Mouse (Mus musculus): ENCODE results near the gene Fam149a. TPM values are rescaled to one million over a fixed set of nuclear protein-coding genes. Genes with fewer than 3 reads are reported as not detected.
"Not testable (repeated sequence)": the region's sequence is repeated elsewhere in the genome, so short reads cannot be mapped to it uniquely, and the experiment has no call there.

Fam149a gene
- polyA plus RNA-seq, 1 experiment from 2014 or later = 15.8 TPM

- Histone ChIP-seq H3K4me3 (ENCODE audit: low read depth, low read length) (no peak overlapping the region), H3K36me3 (ENCODE audit: control insufficient read depth, insufficient read depth, low read length) (peaks cover 31% of the 10 kb centered on the region), H3K4me1 (replicated peaks; ENCODE audit: control insufficient read depth, insufficient read depth, low read length) (no peaks in the 10 kb centered on the region), H3K27me3 (replicated peaks; ENCODE audit: control insufficient read depth, insufficient read depth, low read length) (no peaks in the 10 kb centered on the region), H3K9ac (ENCODE audit: low read length) (no peak overlapping the region), H3K9me3 (ENCODE audit: control insufficient read depth, low read length) (no peaks in the 10 kb centered on the region), H3K4me2 (ENCODE audit: low read length) (no peak overlapping the region), H3K27ac (ENCODE audit: low read depth) (no peak overlapping the region)
- ATAC-seq (replicated peaks; ENCODE audit: low FRiP score, low TSS enrichment, low read depth) = peak; percentile 53; the same call in 1 of the 2 replicates
- WGBS = 19% methylated on average over 6 of the region's 6 CpGs
- DNase-seq (ENCODE audit: low spot score) = peak; percentile 92
These were observed 37.1 kb downstream of the Fam149a start for GRCm38 (mm10) chr8:45345031-45345430.

DNA sequence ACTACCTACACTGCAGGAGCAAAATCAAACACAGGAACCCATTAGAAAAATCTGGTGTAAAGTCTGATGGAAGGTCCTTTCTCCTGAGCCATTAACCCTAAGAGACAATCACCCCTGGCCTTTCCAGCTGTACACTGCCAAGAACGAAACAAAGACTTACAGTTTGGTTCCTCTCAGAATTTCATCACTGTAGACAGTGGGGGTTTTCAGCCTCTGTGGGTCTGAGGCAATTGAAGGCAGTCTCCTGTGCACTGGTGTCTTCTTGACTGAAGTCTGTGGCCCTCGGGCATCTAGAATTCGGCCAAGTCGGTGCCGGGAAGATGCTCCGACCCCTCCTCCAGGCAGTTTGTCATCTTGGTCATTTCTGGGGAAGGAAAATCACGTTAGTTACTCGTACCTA, 37.8 kb downstream of the Fam149a start:
- ATAC-seq (replicated peaks; ENCODE audit: low FRiP score, low TSS enrichment, low read depth) (no peak), DNase-seq (ENCODE audit: low spot score) (peak; percentile 23)
- no peaks in the 10 kb centered on the region for H3K9me3 ChIP-seq (ENCODE audit: control insufficient read depth, low read length)
- no peak overlapping the region for H3K27ac ChIP-seq (ENCODE audit: low read depth)
- no peaks in the 10 kb centered on the region for H3K4me1 ChIP-seq (replicated peaks; ENCODE audit: control insufficient read depth, insufficient read depth, low read length)
- 92% methylated on average over 8 of the region's 8 CpGs for WGBS
- H3K27me3 ChIP-seq (replicated peaks; ENCODE audit: control insufficient read depth, insufficient read depth, low read length) = no peaks in the 10 kb centered on the region
- H3K36me3 ChIP-seq (ENCODE audit: control insufficient read depth, insufficient read depth, low read length) = peaks cover 35% of the 10 kb centered on the region
- H3K4me2 ChIP-seq (ENCODE audit: low read length) = no peak overlapping the region
- H3K4me3 ChIP-seq (ENCODE audit: low read depth, low read length) = no peak overlapping the region
- no peak overlapping the region for H3K9ac ChIP-seq (ENCODE audit: low read length)

GRCm38 (mm10) chr8:45341630-45342628, 40.2 kb downstream of the Fam149a start:
- no peak overlapping the region for H3K4me2 ChIP-seq (ENCODE audit: low read length)
- no peak overlapping the region for H3K4me3 ChIP-seq (ENCODE audit: low read depth, low read length)
- no peaks in the 10 kb centered on the region for H3K27me3 ChIP-seq (replicated peaks; ENCODE audit: control insufficient read depth, insufficient read depth, low read length)
- H3K9ac ChIP-seq (ENCODE audit: low read length) = no peak overlapping the region
- ATAC-seq (replicated peaks; ENCODE audit: low FRiP score, low TSS enrichment, low read depth) = no peak
- WGBS = 73% methylated on average over 12 of the region's 12 CpGs
- no peaks in the 10 kb centered on the region for H3K9me3 ChIP-seq (ENCODE audit: control insufficient read depth, low read length)
- no peaks in the 10 kb centered on the region for H3K4me1 ChIP-seq (replicated peaks; ENCODE audit: control insufficient read depth, insufficient read depth, low read length)
- peaks cover 35% of the 10 kb centered on the region for H3K36me3 ChIP-seq (ENCODE audit: control insufficient read depth, insufficient read depth, low read length)
- DNase-seq (ENCODE audit: low spot score) = peak; percentile 40
- H3K27ac ChIP-seq (ENCODE audit: low read depth) = peak overlapping the region; percentile 22; the same call in 1 of the 2 replicates

DNA sequence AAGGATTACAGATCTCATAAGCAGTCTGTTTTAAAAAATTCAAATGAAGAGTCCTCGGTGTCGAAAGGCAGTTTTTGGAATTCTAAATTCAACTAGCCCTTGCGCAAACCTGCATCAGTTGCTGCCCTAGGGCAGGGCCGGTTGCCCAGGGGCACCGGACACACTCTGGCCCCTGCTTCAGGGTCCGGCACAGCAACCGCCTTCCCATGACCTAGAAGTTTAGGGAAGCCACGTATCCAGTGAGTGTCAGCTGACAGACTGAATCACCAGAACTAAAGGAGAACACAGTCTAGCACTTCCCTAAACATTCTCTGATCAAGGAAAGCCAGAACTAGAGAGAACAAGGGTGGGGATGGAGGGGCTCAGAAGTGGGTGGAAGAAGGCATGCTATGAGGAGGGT, 48.6 kb downstream of the Fam149a start:
- peak overlapping the region; percentile 63 for H3K4me2 ChIP-seq (ENCODE audit: low read length)
- H3K9ac ChIP-seq (ENCODE audit: low read length) = peak overlapping the region; percentile 49
- ATAC-seq (replicated peaks; ENCODE audit: low FRiP score, low TSS enrichment, low read depth) = no peak
- H3K27ac ChIP-seq (ENCODE audit: low read depth) = no peak overlapping the region
- H3K4me3 ChIP-seq (ENCODE audit: low read depth, low read length) = peak overlapping the region; percentile 55
- H3K27me3 ChIP-seq (replicated peaks; ENCODE audit: control insufficient read depth, insufficient read depth, low read length) = 0 out of 2 replicates have a peak, but pooled peaks cover 3% of the 10 kb centered on the region
- H3K9me3 ChIP-seq (ENCODE audit: control insufficient read depth, low read length) = no peaks in the 10 kb centered on the region
- no peaks in the 10 kb centered on the region for H3K36me3 ChIP-seq (ENCODE audit: control insufficient read depth, insufficient read depth, low read length)
- DNase-seq (ENCODE audit: low spot score) = no peak
- WGBS = 9% methylated on average over 8 of the region's 8 CpGs
- H3K4me1 ChIP-seq (replicated peaks; ENCODE audit: control insufficient read depth, insufficient read depth, low read length) = no peaks in the 10 kb centered on the region

GRCm38 (mm10) chr8:45332685-45333409, 49.2 kb downstream of the Fam149a start, which contains the start of gene Cyp4v3:
Gene Cyp4v3, minus strand, starts transcription at chr8:45333216.
- 1% methylated on average over 44 of the region's 44 CpGs for WGBS
- no peak within 1 kb of the TSS for H3K27ac ChIP-seq (ENCODE audit: low read depth)
- peak; percentile 80 for DNase-seq (ENCODE audit: low spot score)
- no peaks in the 10 kb centered on the region for H3K4me1 ChIP-seq (replicated peaks; ENCODE audit: control insufficient read depth, insufficient read depth, low read length)
- H3K36me3 ChIP-seq (ENCODE audit: control insufficient read depth, insufficient read depth, low read length) = no peaks in the 10 kb centered on the region
- H3K9ac ChIP-seq (ENCODE audit: low read length) = peak within 1 kb of the TSS; percentile 49
- ATAC-seq (replicated peaks; ENCODE audit: low FRiP score, low TSS enrichment, low read depth) = peak; percentile 77
- peak within 1 kb of the TSS; percentile 55 for H3K4me3 ChIP-seq (ENCODE audit: low read depth, low read length)
- H3K27me3 ChIP-seq (replicated peaks; ENCODE audit: control insufficient read depth, insufficient read depth, low read length) = 0 out of 2 replicates have a peak, but pooled peaks cover 3% of the 10 kb centered on the region
- no peaks in the 10 kb centered on the region for H3K9me3 ChIP-seq (ENCODE audit: control insufficient read depth, low read length)
- H3K4me2 ChIP-seq (ENCODE audit: low read length) = peak within 1 kb of the TSS; percentile 63

- DNase-seq (ENCODE audit: low spot score) (peak; percentile 38), ATAC-seq (replicated peaks; ENCODE audit: low FRiP score, low TSS enrichment, low read depth) (no peak)
- no peak overlapping the region for H3K4me2 ChIP-seq (ENCODE audit: low read length)
- H3K4me3 ChIP-seq (ENCODE audit: low read depth, low read length) = no peak overlapping the region
- H3K9ac ChIP-seq (ENCODE audit: low read length) = no peak overlapping the region
- 0 out of 2 replicates have a peak, but pooled peaks cover 3% of the 10 kb centered on the region for H3K27me3 ChIP-seq (replicated peaks; ENCODE audit: control insufficient read depth, insufficient read depth, low read length)
- H3K36me3 ChIP-seq (ENCODE audit: control insufficient read depth, insufficient read depth, low read length) = no peaks in the 10 kb centered on the region
- no peaks in the 10 kb centered on the region for H3K4me1 ChIP-seq (replicated peaks; ENCODE audit: control insufficient read depth, insufficient read depth, low read length)
- 73% methylated on average over 3 of the region's 3 CpGs for WGBS
- no peak overlapping the region for H3K27ac ChIP-seq (ENCODE audit: low read depth)
- H3K9me3 ChIP-seq (ENCODE audit: control insufficient read depth, low read length) = no peaks in the 10 kb centered on the region
These were observed 51.2 kb downstream of the Fam149a start for GRCm38 (mm10) chr8:45330856-45331255.

DNA sequence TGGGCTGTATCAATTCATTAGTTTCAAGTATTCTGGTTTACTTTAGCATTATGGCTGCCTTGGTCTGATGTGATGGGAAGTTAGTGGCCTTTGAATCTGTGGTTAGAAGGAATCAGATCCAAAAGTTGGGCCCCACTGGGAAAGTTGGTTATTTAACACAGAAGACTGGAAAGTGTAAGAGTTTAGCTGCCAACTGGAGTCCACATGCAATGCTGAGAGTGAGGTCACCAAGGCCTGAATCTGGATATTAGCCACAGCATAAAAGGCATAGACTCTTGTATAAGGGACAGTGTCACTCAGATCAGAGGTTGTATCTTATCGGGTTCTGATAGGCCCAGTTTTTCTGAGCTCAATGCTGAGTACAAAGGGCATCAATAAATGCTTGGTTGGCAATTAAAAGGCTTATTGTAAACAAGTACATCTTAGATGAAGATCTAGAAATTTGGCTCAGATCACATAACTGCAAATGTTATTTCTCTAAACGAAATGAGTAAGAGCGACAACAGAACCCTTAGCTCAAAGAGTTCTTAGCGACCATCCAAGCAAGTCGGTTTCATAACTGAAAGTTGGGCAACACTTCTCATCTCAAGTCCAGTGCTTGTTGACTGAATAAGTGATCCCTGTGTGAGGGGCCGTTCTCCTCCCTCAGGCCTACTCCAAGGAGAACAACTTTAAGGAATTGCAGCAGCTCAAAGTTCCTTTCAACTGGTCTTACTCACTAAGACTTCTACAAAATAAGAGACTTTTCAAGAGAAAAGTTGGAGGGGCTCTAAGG, 52.7 kb downstream of the Fam149a start:
- peak; percentile 29 for DNase-seq (ENCODE audit: low spot score)
- Histone ChIP-seq H3K4me2 (ENCODE audit: low read length) (no peak overlapping the region), H3K36me3 (ENCODE audit: control insufficient read depth, insufficient read depth, low read length) (no peaks in the 10 kb centered on the region), H3K4me1 (replicated peaks; ENCODE audit: control insufficient read depth, insufficient read depth, low read length) (no peaks in the 10 kb centered on the region), H3K9ac (ENCODE audit: low read length) (no peak overlapping the region), H3K27me3 (replicated peaks; ENCODE audit: control insufficient read depth, insufficient read depth, low read length) (0 out of 2 replicates have a peak, but pooled peaks cover 3% of the 10 kb centered on the region), H3K9me3 (ENCODE audit: control insufficient read depth, low read length) (no peaks in the 10 kb centered on the region), H3K27ac (ENCODE audit: low read depth) (no peak overlapping the region), H3K4me3 (ENCODE audit: low read depth, low read length) (no peak overlapping the region)
- WGBS = 90% methylated on average over 6 of the region's 6 CpGs
- ATAC-seq (replicated peaks; ENCODE audit: low FRiP score, low TSS enrichment, low read depth) = no peak

- not testable (repeated sequence) for H3K27me3 ChIP-seq (replicated peaks; ENCODE audit: control insufficient read depth, insufficient read depth, low read length); H3K4me1 ChIP-seq (replicated peaks; ENCODE audit: control insufficient read depth, insufficient read depth, low read length); H3K4me3 ChIP-seq (ENCODE audit: low read depth, low read length); ATAC-seq (replicated peaks; ENCODE audit: low FRiP score, low TSS enrichment, low read depth); H3K27ac ChIP-seq (ENCODE audit: low read depth); H3K9me3 ChIP-seq (ENCODE audit: control insufficient read depth, low read length); H3K36me3 ChIP-seq (ENCODE audit: control insufficient read depth, insufficient read depth, low read length); H3K9ac ChIP-seq (ENCODE audit: low read length); H3K4me2 ChIP-seq (ENCODE audit: low read length); DNase-seq (ENCODE audit: low spot score)
These were observed 55.0 kb downstream of the Fam149a start for GRCm38 (mm10) chr8:45327076-45327475.

All from intestine, embryonic 14.5 days (tissue).